Comparison of ENCODE assay signal across 8 mouse cellular contexts in genomic region chr8:93661739-93662138, GRCm38 (mm10).
DNase-seq lines count a peak whose midpoint lies in the region; ATAC-seq and TF ChIP-seq lines count a peak whose summit lies in the region.

No protein-coding gene starts in this region.

- H3K9ac ChIP-seq in forebrain, embryonic 14.5 days (ENCODE audit: low read length) = no peak overlapping the region
- H3K9ac ChIP-seq in liver, embryonic 14.5 days (replicated peaks) = no peak overlapping the region
- no peak overlapping the region for H3K9ac ChIP-seq in neural tube, embryonic 14.5 days (replicated peaks; ENCODE audit: low read depth, low read length)

- no peak for TF ChIP-seq EP300 in liver, embryonic 14.5 days (IDR thresholded peaks at IDR 0.05; ENCODE audit: low read depth)

- H3K9me3 ChIP-seq in E14TG2a.4 (ENCODE audit: low read length) = no peaks in the 10 kb centered on the region
- H3K9me3 ChIP-seq in forebrain, embryonic 14.5 days (replicated peaks; ENCODE audit: control insufficient read depth, low read length) = no peaks in the 10 kb centered on the region
- H3K9me3 ChIP-seq in liver, embryonic 14.5 days (ENCODE audit: control insufficient read depth, low read length) = no peaks in the 10 kb centered on the region
- H3K9me3 ChIP-seq in neural tube, embryonic 14.5 days (ENCODE audit: control insufficient read depth, low read length) = no peaks in the 10 kb centered on the region

- H3K27me3 ChIP-seq in E14TG2a.4 (ENCODE audit: insufficient read depth, low read length) = peaks cover 2% of the 10 kb centered on the region; the same call in 1 of the 2 replicates
- no peaks in the 10 kb centered on the region for H3K27me3 ChIP-seq in forebrain, embryonic 14.5 days (replicated peaks; ENCODE audit: control insufficient read depth, insufficient read depth, low read length)
- no peaks in the 10 kb centered on the region for H3K27me3 ChIP-seq in liver, embryonic 14.5 days (ENCODE audit: control insufficient read depth, insufficient read depth, low read length)
- H3K27me3 ChIP-seq in neural tube, embryonic 14.5 days (ENCODE audit: control insufficient read depth, insufficient read depth, low read length) = no peaks in the 10 kb centered on the region

- DNase-seq in c-Kit-positive CD71-positive TER-119-positive erythroid progenitor cells, embryonic 14.5 days (ENCODE audit: low spot score) = peak; percentile 13
- DNase-seq in forebrain, embryonic 14.5 days (ENCODE audit: low spot score) = peak; percentile 91
- DNase-seq in heart, postnatal 10 days = peak; percentile 77 to 88
- DNase-seq in kidney, postnatal 4 days = peak; percentile 83 to 84
- DNase-seq in liver, embryonic 14.5 days (ENCODE audit: low read depth in 3 of 3, low spot score in 3 of 3) = peak in 1 of 3 experiments; percentile 7
- DNase-seq in thymus, postnatal 10 days (ENCODE audit: low spot score in 2 of 2) = peak; percentile 4 to 30

- no peak overlapping the region for H3K27ac ChIP-seq in forebrain, embryonic 14.5 days (ENCODE audit: low read depth, low read length)
- H3K27ac ChIP-seq in liver, embryonic 14.5 days = no peak overlapping the region
- no peak overlapping the region for H3K27ac ChIP-seq in neural tube, embryonic 14.5 days (ENCODE audit: low read depth, low read length)

- under 1% methylated on average over 14 of the region's 15 CpGs for WGBS in forebrain, embryonic 14.5 days
- 10% methylated on average over 15 of the region's 15 CpGs for WGBS in liver, embryonic 14.5 days (ENCODE audit: insufficient replicate concordance)
- WGBS in neural tube, embryonic 14.5 days = 2% methylated on average over 15 of the region's 15 CpGs

- H3K4me3 ChIP-seq in E14TG2a.4 (replicated peaks; ENCODE audit: low read length) = no peak overlapping the region
- H3K4me3 ChIP-seq in forebrain, embryonic 14.5 days (ENCODE audit: low read depth, low read length) = peak overlapping the region; percentile 4
- no peak overlapping the region for H3K4me3 ChIP-seq in liver, embryonic 14.5 days (ENCODE audit: insufficient read depth in 1 of 2, low read depth in 2 of 2, low read length in 2 of 2)
- peak overlapping the region; percentile 20; the same call in 1 of the 2 replicates for H3K4me3 ChIP-seq in neural tube, embryonic 14.5 days (ENCODE audit: low read depth, low read length)

- ATAC-seq in forebrain, embryonic 14.5 days = peak; percentile 96
- ATAC-seq in liver, embryonic 14.5 days (ENCODE audit: insufficient read depth) = peak; percentile 39
- ATAC-seq in neural tube, embryonic 14.5 days (ENCODE audit: low read depth) = peak; percentile 96

- TF ChIP-seq CTCF in E14TG2a.4 (conservative IDR thresholded peaks at IDR 0.05; ENCODE audit: low read length) = peak; percentile 61
- TF ChIP-seq CTCF in liver, embryonic 14.5 days (IDR thresholded peaks at IDR 0.05; ENCODE audit: low read depth) = peak; percentile 82

- no peaks in the 10 kb centered on the region for H3K36me3 ChIP-seq in E14TG2a.4 (ENCODE audit: insufficient read depth, low read length)
- H3K36me3 ChIP-seq in forebrain, embryonic 14.5 days (ENCODE audit: control insufficient read depth, insufficient read depth, low read length) = no peaks in the 10 kb centered on the region
- H3K36me3 ChIP-seq in liver, embryonic 14.5 days (replicated peaks; ENCODE audit: control insufficient read depth, insufficient read depth, low read depth) = no peaks in the 10 kb centered on the region
- no peaks in the 10 kb centered on the region for H3K36me3 ChIP-seq in neural tube, embryonic 14.5 days (ENCODE audit: control insufficient read depth, insufficient read depth, low read length)

- H3K4me2 ChIP-seq in forebrain, embryonic 14.5 days (ENCODE audit: low read length) = peak overlapping the region; percentile 33
- H3K4me2 ChIP-seq in liver, embryonic 14.5 days (ENCODE audit: low read depth) = peak overlapping the region; percentile 35; the same call in 1 of the 2 replicates
- H3K4me2 ChIP-seq in neural tube, embryonic 14.5 days (ENCODE audit: low read depth, low read length) = peak overlapping the region; percentile 42

- intact Hi-C loops in heart, postnatal 10 days (cut with DNase I) = loop anchor here (1.0 to 10.0 kb wide), 6 partner anchors 64 to 533 kb away; partner anchors contain the start of gene Gnao1

- peaks cover 9% of the 10 kb centered on the region; the same call in 1 of the 2 replicates for H3K4me1 ChIP-seq in E14TG2a.4 (replicated peaks; ENCODE audit: low read depth, low read length)
- H3K4me1 ChIP-seq in forebrain, embryonic 14.5 days (ENCODE audit: control insufficient read depth, insufficient read depth, low read length) = no peaks in the 10 kb centered on the region
- H3K4me1 ChIP-seq in liver, embryonic 14.5 days (replicated peaks; ENCODE audit: control insufficient read depth in 2 of 2, insufficient read depth in 2 of 2, low read length in 1 of 2) = no peaks in the 10 kb centered on the region; a peak in 1 of 4 replicates
- no peaks in the 10 kb centered on the region for H3K4me1 ChIP-seq in neural tube, embryonic 14.5 days (ENCODE audit: control insufficient read depth, insufficient read depth, low read length)

Comparison
In these comparisons a context has a peak if more than half of its experiments do, and no peak if none do; other contexts are left out.
1. H3K4me3 ChIP-seq: peak in forebrain, embryonic 14.5 days (single experiment) and neural tube, embryonic 14.5 days (single experiment); none in E14TG2a.4 (single experiment) and liver, embryonic 14.5 days (0 of 2).
2. ATAC-seq: peak in every context shown above with its lines; median percentile 96 in forebrain, embryonic 14.5 days; 96 in neural tube, embryonic 14.5 days; 39 in liver, embryonic 14.5 days.
3. Peak in every context shown above with its lines, with median percentiles within 50 percentile points of each other: H3K4me2 ChIP-seq.